Mouse (Mus musculus): ENCODE measurements around the gene Mrps21.

GRCm38 (mm10) chr3:95860323-95860722 is 11.0 kb downstream of the Mrps21 start:
- no peak for TF ChIP-seq TAL1 (conservative IDR thresholded peaks at IDR 0.05; ENCODE audit: low read depth, low read length)
- no peak for TF ChIP-seq GATA1 (IDR thresholded peaks at IDR 0.05; ENCODE audit: borderline replicate concordance, low read length)
